Mouse (Mus musculus) heart, embryonic 16.5 days (tissue): Measurements from ENCODE around the gene Cck. TPM values are rescaled to one million over a fixed set of nuclear protein-coding genes. Genes with fewer than 3 reads are reported as not detected.

ENCODE experiments used
- ATAC-seq: fragments of 200-750 bp; cut with Nextera tagmentation; replicated peaks from 2 replicates; pipeline ENCODE4 v1.8.0; 2017; ENCODE audit warnings: moderate number of reproducible peaks; ENCODE audit not compliant: insufficient read depth, low FRiP score; ENCODE audit errors: extremely low read depth
- H3K27ac ChIP-seq: fragments of 300-500 bp; sonication (generic); 2 replicates; pipeline ENCODE4 v1.5.1; 2014; ENCODE audit warnings: mild to moderate bottlenecking, low read length, control low read depth, moderate library complexity
- H3K27me3 ChIP-seq: fragments of 300-500 bp; sonication (generic); 2 replicates; pipeline ENCODE4 v1.6.1; 2014; ENCODE audit warnings: low read length, mixed read lengths; ENCODE audit not compliant: control insufficient read depth, insufficient read depth
- H3K36me3 ChIP-seq: fragments of 300-500 bp; sonication (generic); 2 replicates; pipeline ENCODE4 v1.6.1; 2014; ENCODE audit not compliant: control insufficient read depth, insufficient read depth
- H3K4me1 ChIP-seq: fragments of 300-500 bp; sonication (generic); 2 replicates; pipeline ENCODE4 v1.6.1; 2014; ENCODE audit warnings: low read length, mixed read lengths; ENCODE audit not compliant: control insufficient read depth, insufficient read depth
- H3K4me2 ChIP-seq: fragments of 300-500 bp; sonication (generic); 2 replicates; pipeline ENCODE4 v1.6.1; 2014; ENCODE audit warnings: low read depth, mild to moderate bottlenecking, control low read depth, low read length
- H3K4me3 ChIP-seq: fragments of 300-500 bp; sonication (generic); 2 replicates; pipeline ENCODE4 v1.5.1; 2014; ENCODE audit warnings: mild to moderate bottlenecking, control low read depth, low read length
- H3K9ac ChIP-seq: fragments of 300-500 bp; sonication (generic); 2 replicates; pipeline ENCODE4 v1.6.1; 2014; ENCODE audit warnings: low read length, control low read depth
- H3K9me3 ChIP-seq: fragments of 300-500 bp; sonication (generic); replicated peaks from 2 replicates; pipeline ENCODE4 v1.6.1; 2016; ENCODE audit warnings: low read length; ENCODE audit not compliant: control insufficient read depth
- WGBS: fragments of 180-500 bp; shearing (Covaris S2); extraction: QIAGEN DNeasy Blood & Tissue Kit; methylation state at CpG from one replicate; pipeline ENCODE4 v1.1.7; 2014; 5-methylcytosine and 5-hydroxymethylcytosine counted together
- polyA plus RNA-seq: library from polyadenylated mRNA; unstranded; fragments of >200 nt; fragmentation: Nextera tagmentation; extraction: Ambion mirVana; gene quantifications from 2 replicates; pipeline ENCODE4 v1.2.1, GENCODE M21; 2015

Cck gene
- polyA plus RNA-seq, 1 experiment from 2014 or later = 0.64 TPM

DNA sequence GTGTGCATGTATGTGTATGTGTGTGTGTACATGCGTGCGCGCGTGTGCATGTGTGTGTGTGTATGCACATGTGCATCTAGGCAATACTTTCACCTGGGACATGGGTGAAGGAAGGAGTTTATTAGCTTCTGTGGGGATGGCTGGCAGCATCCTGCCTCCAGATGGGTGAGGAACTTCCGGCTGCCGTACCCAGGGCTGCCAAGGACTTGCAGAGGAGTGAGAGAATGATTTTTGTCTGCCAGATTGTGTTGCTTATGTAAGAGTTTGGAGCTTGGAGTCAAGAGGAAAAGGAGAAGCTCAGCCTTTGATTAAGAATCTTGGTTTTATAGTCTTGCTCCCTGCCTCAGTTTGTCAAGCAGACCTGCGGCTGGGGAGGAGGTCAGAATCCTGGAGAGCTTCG lies 9.9 kb upstream of the Cck start:
- no peaks in the 10 kb centered on the region for H3K4me1 ChIP-seq
- no peak overlapping the region for H3K9ac ChIP-seq
- no peak overlapping the region for H3K4me3 ChIP-seq
- H3K27ac ChIP-seq = no peak overlapping the region
- 90% methylated on average over 8 of the region's 8 CpGs for WGBS
- ATAC-seq = no peak
- H3K4me2 ChIP-seq = no peak overlapping the region
- H3K27me3 ChIP-seq = no peaks in the 10 kb centered on the region
- no peaks in the 10 kb centered on the region for H3K9me3 ChIP-seq
- no peaks in the 10 kb centered on the region for H3K36me3 ChIP-seq

- WGBS = 25% methylated on average over 10 of the region's 10 CpGs
- no peaks in the 10 kb centered on the region for H3K36me3 ChIP-seq
- no peak overlapping the region for H3K4me2 ChIP-seq
- H3K4me3 ChIP-seq = no peak overlapping the region
- ATAC-seq = no peak
- peaks cover 62% of the 10 kb centered on the region for H3K27me3 ChIP-seq
- H3K9me3 ChIP-seq = no peaks in the 10 kb centered on the region
- peaks cover 6% of the 10 kb centered on the region; the same call in 1 of the 2 replicates for H3K4me1 ChIP-seq
- no peak overlapping the region for H3K9ac ChIP-seq
- H3K27ac ChIP-seq = no peak overlapping the region
These were observed 608 bp upstream of the Cck start for GRCm38 (mm10) chr9:121496102-121496501.

DNA sequence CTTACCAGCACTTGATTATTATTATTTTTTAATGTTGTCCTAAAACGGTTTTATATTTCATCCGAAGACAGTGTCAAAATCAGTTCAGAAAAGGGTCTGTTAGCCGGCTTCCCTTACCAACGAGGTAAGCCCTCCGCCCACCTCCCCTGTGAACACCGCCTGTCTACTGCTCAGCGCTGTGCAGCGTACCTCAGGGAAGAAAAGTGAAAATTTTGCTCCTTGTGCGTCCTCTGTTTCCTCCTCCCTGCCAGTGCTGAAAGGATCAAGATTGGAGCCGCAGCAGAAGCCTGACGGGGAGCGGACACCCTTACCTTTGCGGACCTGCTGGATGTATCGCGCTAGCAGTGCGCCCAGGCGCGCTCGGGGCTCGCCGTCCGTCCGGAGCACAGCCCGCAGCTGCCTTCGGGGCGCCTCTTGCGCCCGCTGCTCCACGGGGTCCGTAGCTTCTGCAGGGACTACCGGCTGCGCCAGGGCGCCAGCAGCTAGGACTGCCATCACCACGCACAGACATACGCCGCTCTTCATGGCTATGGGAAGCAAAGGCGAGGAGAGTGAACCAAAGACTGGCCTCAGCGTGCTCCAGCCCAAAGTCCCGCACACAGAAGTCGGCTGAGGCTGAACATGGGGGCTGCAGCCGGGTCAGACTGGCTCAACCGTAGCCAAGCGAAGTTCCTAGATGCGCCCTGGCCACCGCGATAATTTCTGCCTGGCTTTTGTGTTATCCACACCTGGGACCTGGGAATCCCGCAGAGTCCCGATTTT lies 1.3 kb downstream of the Cck start:
- ATAC-seq = no peak
- Histone ChIP-seq H3K4me1 (peaks cover 6% of the 10 kb centered on the region; the same call in 1 of the 2 replicates), H3K36me3 (no peaks in the 10 kb centered on the region), H3K27me3 (peaks cover 65% of the 10 kb centered on the region), H3K4me2 (peak overlapping the region; percentile 52), H3K9me3 (no peaks in the 10 kb centered on the region), H3K9ac (no peak overlapping the region), H3K27ac (no peak overlapping the region), H3K4me3 (peak overlapping the region; percentile 35)
- WGBS = 4% methylated on average over 48 of the region's 48 CpGs

DNA sequence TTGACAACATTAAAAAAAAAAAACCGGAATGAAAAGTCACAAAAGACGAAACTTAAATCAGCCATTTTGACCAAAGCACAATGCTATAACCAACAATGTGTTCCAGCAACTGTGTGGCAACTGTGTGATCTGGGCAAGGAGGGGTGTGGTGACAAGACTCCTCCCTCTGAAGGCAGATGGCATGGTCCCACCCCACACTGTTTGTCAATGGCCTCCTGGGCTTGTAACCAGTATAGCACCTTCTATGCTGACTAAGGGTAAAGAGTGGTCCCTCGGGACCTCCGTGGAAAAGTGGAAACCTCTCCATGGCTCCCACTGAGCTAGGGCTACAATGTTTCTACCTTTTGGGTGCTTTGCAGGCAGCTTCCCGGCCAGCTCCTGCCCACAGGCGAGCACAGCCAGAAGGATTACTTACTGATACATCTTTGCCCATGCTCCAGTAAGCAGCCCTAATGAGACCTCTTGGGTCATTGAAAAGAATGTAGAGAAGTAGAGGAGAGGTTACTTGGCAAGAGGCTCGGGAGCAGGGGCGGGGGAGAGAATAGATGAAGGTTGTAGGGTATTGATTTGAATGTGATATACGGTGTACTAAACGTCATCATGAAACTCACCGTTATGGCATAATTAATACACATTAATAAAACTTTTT lies 3.8 kb downstream of the Cck start:
- Histone ChIP-seq H3K36me3 (no peaks in the 10 kb centered on the region), H3K9ac (no peak overlapping the region), H3K27me3 (peaks cover 51% of the 10 kb centered on the region), H3K4me3 (no peak overlapping the region), H3K4me2 (no peak overlapping the region), H3K4me1 (peaks cover 6% of the 10 kb centered on the region; the same call in 1 of the 2 replicates), H3K27ac (no peak overlapping the region), H3K9me3 (no peaks in the 10 kb centered on the region)
- 71% methylated on average over 11 of the region's 11 CpGs for WGBS
- no peak for ATAC-seq

DNA sequence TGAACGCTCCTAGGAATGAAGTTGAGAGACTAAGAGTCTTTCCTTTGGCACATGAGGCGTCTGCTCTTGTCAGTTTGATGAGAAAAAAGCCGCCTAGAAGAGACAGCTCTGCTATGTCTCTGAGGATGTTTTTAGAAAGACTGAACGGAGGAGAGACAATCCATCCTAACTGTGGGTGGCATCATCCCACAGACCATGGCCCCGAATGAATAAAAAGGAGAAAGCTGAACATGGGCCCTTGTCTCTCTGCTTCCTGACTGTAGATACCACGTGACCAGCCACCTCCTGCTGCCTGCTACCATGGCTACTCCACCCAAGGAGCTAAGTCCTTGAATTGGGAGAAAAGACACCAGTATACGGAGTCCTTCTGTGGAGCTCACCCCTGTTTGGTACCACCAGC lies 8.3 kb downstream of the Cck start:
- Histone ChIP-seq H3K4me1 (no peaks in the 10 kb centered on the region), H3K27ac (no peak overlapping the region), H3K27me3 (peaks cover 8% of the 10 kb centered on the region; the same call in 1 of the 2 replicates), H3K36me3 (no peaks in the 10 kb centered on the region), H3K4me2 (no peak overlapping the region), H3K9ac (no peak overlapping the region), H3K9me3 (no peaks in the 10 kb centered on the region), H3K4me3 (no peak overlapping the region)
- WGBS = 72% methylated on average over 7 of the region's 7 CpGs
- ATAC-seq = no peak

DNA sequence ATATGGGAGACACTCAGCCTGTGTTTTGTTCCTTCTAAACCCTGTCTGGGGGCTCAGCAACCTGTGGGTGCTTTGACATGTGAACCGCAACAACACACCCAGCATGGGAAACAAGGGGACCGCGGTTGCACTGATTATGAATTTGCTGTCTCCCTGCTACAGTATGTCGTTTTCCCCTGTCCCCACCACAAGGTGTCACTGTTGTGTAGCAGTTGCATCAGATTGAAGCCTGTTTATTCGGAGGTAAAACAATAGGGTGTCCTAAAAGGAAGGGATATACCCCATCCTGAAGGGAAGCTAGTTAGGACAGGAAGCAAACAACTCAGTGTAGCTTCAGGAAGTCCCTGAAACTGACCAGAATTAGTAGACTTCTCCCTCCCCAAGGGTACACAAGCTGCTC lies 16.0 kb downstream of the Cck start:
- H3K4me1 ChIP-seq = peaks cover 5% of the 10 kb centered on the region; the same call in 1 of the 2 replicates
- no peak overlapping the region for H3K4me3 ChIP-seq
- no peak overlapping the region for H3K9ac ChIP-seq
- no peaks in the 10 kb centered on the region for H3K27me3 ChIP-seq
- ATAC-seq = 0 out of 2 replicates have a peak, but pooled peaks have one; percentile 28
- 21% methylated on average over 5 of the region's 5 CpGs for whole genome bisulfite sequencing
- H3K4me2 ChIP-seq = no peak overlapping the region
- no peak overlapping the region for H3K27ac ChIP-seq
- H3K36me3 ChIP-seq = peaks cover 5% of the 10 kb centered on the region
- no peaks in the 10 kb centered on the region for H3K9me3 ChIP-seq

DNA sequence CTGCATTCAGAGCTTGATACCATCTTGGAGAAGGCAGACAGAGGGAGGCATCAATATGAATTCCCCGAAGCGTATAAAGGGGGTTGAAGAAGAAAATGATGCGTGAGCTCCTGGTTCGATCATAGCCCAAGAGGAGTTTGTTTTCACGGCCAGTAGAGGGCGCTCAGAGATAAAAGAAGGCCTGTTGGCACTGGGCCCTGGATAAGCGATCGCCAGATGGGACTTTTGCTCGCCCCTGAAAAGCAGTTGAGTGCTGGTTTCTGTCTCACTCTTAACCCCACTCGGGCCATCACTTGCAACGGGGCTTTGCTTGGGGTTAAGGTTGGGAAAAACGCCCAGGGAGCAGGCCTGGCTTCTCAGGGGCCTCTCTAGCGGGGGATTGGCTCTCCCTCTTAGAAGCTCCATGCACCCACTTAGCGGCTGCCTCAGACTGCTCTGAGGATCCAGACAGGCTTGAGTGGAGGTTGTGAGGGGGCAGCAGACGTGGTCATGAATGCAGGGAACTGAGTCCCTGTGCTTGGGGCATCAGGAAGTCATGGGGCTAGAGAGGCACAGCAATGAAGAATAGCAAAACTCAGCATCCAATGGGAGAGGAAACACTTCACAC lies 18.1 kb downstream of the Cck start:
- H3K4me3 ChIP-seq = peak overlapping the region; percentile 36
- H3K9ac ChIP-seq = peak overlapping the region; percentile 67
- H3K27me3 ChIP-seq = no peaks in the 10 kb centered on the region
- ATAC-seq = 0 out of 2 replicates have a peak, but pooled peaks have one; percentile 28
- no peaks in the 10 kb centered on the region for H3K9me3 ChIP-seq
- WGBS = 11% methylated on average over 15 of the region's 15 CpGs
- H3K27ac ChIP-seq = no peak overlapping the region
- peaks cover 21% of the 10 kb centered on the region for H3K36me3 ChIP-seq
- peaks cover 5% of the 10 kb centered on the region; the same call in 1 of the 2 replicates for H3K4me1 ChIP-seq
- H3K4me2 ChIP-seq = peak overlapping the region; percentile 64

- Histone ChIP-seq H3K9me3 (no peaks in the 10 kb centered on the region), H3K4me1 (peaks cover 5% of the 10 kb centered on the region; the same call in 1 of the 2 replicates), H3K36me3 (peaks cover 27% of the 10 kb centered on the region), H3K27me3 (no peaks in the 10 kb centered on the region), H3K4me3 (no peak overlapping the region), H3K9ac (no peak overlapping the region), H3K27ac (no peak overlapping the region), H3K4me2 (no peak overlapping the region)
- no peak for ATAC-seq
- WGBS = 74% methylated on average over 16 of the region's 16 CpGs
These were observed 19.7 kb downstream of the Cck start for GRCm38 (mm10) chr9:121475488-121476452.
